Mouse (Mus musculus) limb, embryonic 11.5 days (tissue): Measurements from ENCODE around the gene Cmbl. TPM values are rescaled to one million over a fixed set of nuclear protein-coding genes. Genes with fewer than 3 reads are reported as not detected.

Experiments used
- ATAC-seq: fragments of 200-750 bp; cut with Nextera tagmentation; 2 replicates; pipeline ENCODE4 v1.8.0; 2017; ENCODE audit warnings: low read depth; ENCODE audit not compliant: insufficient number of reproducible peaks, low FRiP score, low TSS enrichment
- DNase-seq: peaks from one replicate; pipeline ENCODE4 v3.0.0-alpha.2; 2015; ENCODE audit warnings: low spot score
- H3K27ac ChIP-seq: fragments of 300-500 bp; sonication (generic); replicated peaks from 2 replicates; pipeline ENCODE4 v1.5.1; 2014; ENCODE audit warnings: low read depth, mild to moderate bottlenecking, low read length
- H3K27me3 ChIP-seq: fragments of 300-500 bp; sonication (generic); 2 replicates; pipeline ENCODE4 v1.6.1; 2014; ENCODE audit warnings: mild to moderate bottlenecking, low read length, mixed read lengths; ENCODE audit not compliant: control insufficient read depth, insufficient read depth
- H3K36me3 ChIP-seq: fragments of 300-500 bp; sonication (generic); 2 replicates; pipeline ENCODE4 v1.6.1; 2014; ENCODE audit warnings: mild to moderate bottlenecking, low read length, moderate library complexity, mixed read lengths; ENCODE audit not compliant: control insufficient read depth, insufficient read depth
- H3K4me1 ChIP-seq: fragments of 300-500 bp; sonication (generic); 2 replicates; pipeline ENCODE4 v1.6.1; 2014; ENCODE audit warnings: low read length, mixed read lengths; ENCODE audit not compliant: control insufficient read depth, insufficient read depth
- H3K4me2 ChIP-seq: fragments of 300-500 bp; sonication (generic); 2 replicates; pipeline ENCODE4 v1.6.1; 2014; ENCODE audit warnings: low read depth, mild to moderate bottlenecking, moderate library complexity; ENCODE audit not compliant: severe bottlenecking
- H3K4me3 ChIP-seq: fragments of 300-500 bp; sonication (generic); 2 replicates; pipeline ENCODE4 v1.5.1; 2014; ENCODE audit warnings: low read depth, low read length
- H3K9ac ChIP-seq: fragments of 300-500 bp; sonication (generic); 2 replicates; pipeline ENCODE4 v1.6.1; 2014; ENCODE audit warnings: mild to moderate bottlenecking, low read length
- H3K9me3 ChIP-seq: fragments of 300-500 bp; sonication (generic); 2 replicates; pipeline ENCODE4 v1.6.1; 2016; ENCODE audit warnings: low read length; ENCODE audit not compliant: control insufficient read depth
- WGBS: fragments of 180-500 bp; shearing (Covaris S2); extraction: QIAGEN DNeasy Blood & Tissue Kit; methylation state at CpG from one replicate; pipeline ENCODE4 v1.1.7; 2014; 5-methylcytosine and 5-hydroxymethylcytosine counted together
- polyA plus RNA-seq: library from polyadenylated mRNA; unstranded; fragments of >200 nt; fragmentation: Nextera tagmentation; extraction: Ambion mirVana; gene quantifications from 2 replicates; pipeline ENCODE4 v1.2.1, GENCODE M21; 2014

Cmbl gene
- polyA plus RNA-seq, 1 experiment from 2014 or later: 1.1 TPM

- Histone ChIP-seq H3K27ac (no peak overlapping the region), H3K4me3 (no peak overlapping the region), H3K36me3 (no peaks in the 10 kb centered on the region), H3K27me3 (no peaks in the 10 kb centered on the region), H3K4me1 (0 out of 2 replicates have a peak, but pooled peaks cover 3% of the 10 kb centered on the region), H3K9ac (no peak overlapping the region), H3K4me2 (no peak overlapping the region), H3K9me3 (no peaks in the 10 kb centered on the region)
- ATAC-seq (no peak), DNase-seq (no peak)
- WGBS: 72% methylated on average over 10 of the region's 10 CpGs
These were observed 63.0 kb downstream of the Cmbl start for GRCm38 (mm10) chr15:31628180-31628579.

DNA sequence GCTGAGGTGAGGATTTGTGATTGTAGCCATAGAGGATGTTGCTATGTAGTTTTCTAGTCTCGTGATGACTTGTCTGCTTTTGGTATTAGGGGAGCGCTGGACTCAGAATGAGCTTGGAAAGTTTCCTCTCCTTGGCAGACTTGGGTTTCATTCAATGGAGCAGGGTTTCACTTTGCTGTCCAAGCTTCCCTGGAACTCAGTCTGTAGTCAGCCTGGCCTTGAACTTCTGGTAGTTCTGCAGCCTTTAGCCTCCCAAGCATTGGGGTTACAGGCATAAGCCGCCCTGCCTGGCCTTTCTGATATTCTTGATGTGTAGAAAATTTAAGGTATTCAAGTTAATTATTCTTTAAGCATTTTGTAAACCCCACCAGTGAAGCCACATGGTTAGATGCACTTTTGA lies 64.4 kb downstream of the Cmbl start:
- Histone ChIP-seq H3K4me2 (no peak overlapping the region), H3K9ac (no peak overlapping the region), H3K4me3 (no peak overlapping the region), H3K9me3 (no peaks in the 10 kb centered on the region), H3K36me3 (no peaks in the 10 kb centered on the region), H3K4me1 (0 out of 2 replicates have a peak, but pooled peaks cover 3% of the 10 kb centered on the region), H3K27ac (no peak overlapping the region), H3K27me3 (no peaks in the 10 kb centered on the region)
- no peak for DNase-seq
- 94% methylated on average over 3 of the region's 3 CpGs for WGBS
- no peak for ATAC-seq

DNA sequence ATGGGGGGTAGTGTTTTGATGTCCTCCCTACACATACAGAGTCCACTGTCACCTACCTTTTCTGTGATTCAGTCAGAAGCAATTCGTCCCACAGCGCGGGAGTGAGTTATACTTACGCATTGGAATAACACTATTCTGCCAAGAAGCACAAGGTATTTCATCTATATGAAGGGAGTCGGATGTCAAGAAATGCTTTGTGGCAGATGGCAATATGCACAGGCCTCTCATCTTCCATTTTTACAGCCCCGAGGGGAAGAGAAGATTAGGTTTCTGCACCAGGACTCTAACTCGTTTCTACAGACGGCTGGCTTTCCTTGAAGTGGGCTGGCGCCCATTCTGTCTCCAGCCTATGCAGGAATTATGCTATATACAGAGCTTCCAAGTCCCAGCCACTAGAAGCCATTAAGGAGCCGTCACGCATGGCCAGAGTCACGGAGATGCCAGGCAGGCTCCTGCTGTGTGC lies 66.2 kb downstream of the Cmbl start:
- Histone ChIP-seq H3K4me3 (no peak overlapping the region), H3K9ac (no peak overlapping the region), H3K27ac (no peak overlapping the region), H3K36me3 (no peaks in the 10 kb centered on the region), H3K9me3 (no peaks in the 10 kb centered on the region), H3K4me2 (no peak overlapping the region), H3K4me1 (0 out of 2 replicates have a peak, but pooled peaks cover 3% of the 10 kb centered on the region), H3K27me3 (no peaks in the 10 kb centered on the region)
- no peak for ATAC-seq
- DNase-seq: no peak
- WGBS: 66% methylated on average over 12 of the region's 12 CpGs

- H3K9me3 ChIP-seq: no peaks in the 10 kb centered on the region
- 79% methylated on average over 4 of the region's 4 CpGs for WGBS
- H3K4me3 ChIP-seq: no peak overlapping the region
- H3K27ac ChIP-seq: no peak overlapping the region
- H3K36me3 ChIP-seq: no peaks in the 10 kb centered on the region
- no peak overlapping the region for H3K4me2 ChIP-seq
- no peak for DNase-seq
- H3K27me3 ChIP-seq: no peaks in the 10 kb centered on the region
- no peak overlapping the region for H3K9ac ChIP-seq
- no peak for ATAC-seq
- H3K4me1 ChIP-seq: 0 out of 2 replicates have a peak, but pooled peaks cover 3% of the 10 kb centered on the region
These were observed 67.3 kb downstream of the Cmbl start for GRCm38 (mm10) chr15:31632478-31632877.

GRCm38 (mm10) chr15:31634582-31634981 lies 69.4 kb downstream of the Cmbl start:
- Histone ChIP-seq H3K9me3 (no peaks in the 10 kb centered on the region), H3K9ac (no peak overlapping the region), H3K4me2 (no peak overlapping the region), H3K4me1 (no peaks in the 10 kb centered on the region), H3K27ac (no peak overlapping the region), H3K36me3 (no peaks in the 10 kb centered on the region), H3K27me3 (no peaks in the 10 kb centered on the region), H3K4me3 (no peak overlapping the region)
- DNase-seq (no peak), ATAC-seq (no peak)
- WGBS: 86% methylated on average over 6 of the region's 6 CpGs

- no peak overlapping the region for H3K4me3 ChIP-seq
- no peaks in the 10 kb centered on the region for H3K36me3 ChIP-seq
- ATAC-seq: no peak
- no peak overlapping the region for H3K4me2 ChIP-seq
- H3K9me3 ChIP-seq: no peaks in the 10 kb centered on the region
- H3K4me1 ChIP-seq: no peaks in the 10 kb centered on the region
- no peak overlapping the region for H3K27ac ChIP-seq
- no peak overlapping the region for H3K9ac ChIP-seq
- WGBS: 82% methylated on average over 9 of the region's 9 CpGs
- DNase-seq: no peak
- no peaks in the 10 kb centered on the region for H3K27me3 ChIP-seq
These were observed 71.0 kb downstream of the Cmbl start for GRCm38 (mm10) chr15:31636091-31636595.

Other genes starting within 250 kb of the Cmbl start
- gene Ankrd33b, start 197.7 kb upstream of the Cmbl start, polyA plus RNA-seq: 0.36 and 0.40 TPM in 2 replicates
- gene Ropn1l, start 111.7 kb upstream of the Cmbl start, polyA plus RNA-seq: 3.3 and 3.5 TPM in 2 replicates
- 40.5 and 41.5 TPM in 2 replicates for gene March6, start 34.3 kb upstream of the Cmbl start, polyA plus RNA-seq
- gene Cct5, start 36.4 kb downstream of the Cmbl start, polyA plus RNA-seq: 725 and 743 TPM in 2 replicates
- 14.5 and 16.6 TPM in 2 replicates for gene Fam173b, start 36.5 kb downstream of the Cmbl start, polyA plus RNA-seq